8 mouse cellular contexts compared by ENCODE assay signal in the genomic region with DNA sequence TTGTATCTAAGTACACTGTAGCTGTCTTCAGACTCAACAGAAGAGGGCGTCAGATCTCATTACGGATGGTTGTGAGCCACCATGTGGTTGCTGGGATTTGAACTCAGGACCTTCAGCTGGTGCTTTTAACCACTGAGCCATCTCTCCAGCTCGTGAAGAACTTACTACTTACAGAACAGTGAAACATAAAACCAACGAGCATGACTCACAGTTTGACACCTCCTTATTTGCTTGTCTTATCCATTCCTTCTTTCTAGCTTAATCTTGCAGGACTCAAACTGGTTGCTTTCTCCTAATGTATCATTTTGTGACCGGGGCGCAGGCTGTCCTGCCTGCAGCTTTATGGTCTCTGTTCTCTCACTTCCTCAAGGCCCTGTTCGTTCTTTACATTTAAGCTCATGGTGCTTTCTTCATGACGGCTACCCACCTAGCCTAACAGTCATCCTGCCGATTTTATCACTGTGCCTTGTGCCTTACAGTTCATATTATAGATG. TPM values are rescaled to one million over a fixed set of nuclear protein-coding genes. Genes with fewer than 3 reads are reported as not detected.
DNase-seq lines count a peak whose midpoint lies in the region; ATAC-seq and TF ChIP-seq lines count a peak whose summit lies in the region.

No protein-coding gene starts in this region.

- no peaks in the 10 kb centered on the region for H3K27me3 ChIP-seq in kidney, postnatal 0 days (ENCODE audit: insufficient read depth, low read length)
- no peaks in the 10 kb centered on the region for H3K27me3 ChIP-seq in MEL (ENCODE audit: control insufficient read depth in 1 of 2, insufficient read depth in 2 of 2, low read length in 2 of 2)
- no peaks in the 10 kb centered on the region for H3K27me3 ChIP-seq in forebrain, embryonic 15.5 days
- H3K27me3 ChIP-seq in midbrain, embryonic 13.5 days, result no peaks in the 10 kb centered on the region

- 57% methylated on average over 9 of the region's 9 CpGs for WGBS in kidney, postnatal 0 days
- WGBS in forebrain, embryonic 15.5 days, result 80% methylated on average over 9 of the region's 9 CpGs
- 80% methylated on average over 9 of the region's 9 CpGs for WGBS in midbrain, embryonic 13.5 days

- H3K9ac ChIP-seq in kidney, postnatal 0 days (ENCODE audit: low read depth, low read length), result no peak overlapping the region
- peak overlapping the region; percentile 71 for H3K9ac ChIP-seq in MEL (ENCODE audit: control insufficient read depth, low read depth, low read length, poor library complexity, severe bottlenecking)
- H3K9ac ChIP-seq in forebrain, embryonic 15.5 days (replicated peaks), result peak overlapping the region; percentile 53
- H3K9ac ChIP-seq in midbrain, embryonic 13.5 days (replicated peaks), result no peak overlapping the region

- no peaks in the 10 kb centered on the region for H3K36me3 ChIP-seq in kidney, postnatal 0 days (ENCODE audit: insufficient read depth, low read length)
- peaks cover 0 to 10% of the 10 kb centered on the region in 2 experiments; a peak in 2 of 4 replicates for H3K36me3 ChIP-seq in MEL (ENCODE audit: control insufficient read depth in 1 of 2, insufficient read depth in 2 of 2, low read length in 2 of 2)
- H3K36me3 ChIP-seq in forebrain, embryonic 15.5 days, result no peaks in the 10 kb centered on the region
- H3K36me3 ChIP-seq in midbrain, embryonic 13.5 days, result no peaks in the 10 kb centered on the region

- peak in 1 of 2 experiments; percentile 62; a peak in 2 of 4 replicates for TF ChIP-seq POLR2A in MEL (IDR thresholded peaks at IDR 0.05; ENCODE audit: control insufficient read depth in 1 of 2, insufficient read depth in 1 of 2, low read depth in 1 of 2, low read length in 2 of 2, poor library complexity in 1 of 2)

- peak; percentile 22; the same call in 1 of the 2 replicates for TF ChIP-seq CTCF in kidney, postnatal 0 days (IDR thresholded peaks at IDR 0.05; ENCODE audit: low read depth)
- TF ChIP-seq CTCF in MEL (IDR thresholded peaks at IDR 0.05 in 2 of 3, conservative IDR thresholded peaks at IDR 0.05 in 1 of 3; ENCODE audit: control insufficient read depth in 1 of 3, insufficient read depth in 1 of 3, low read depth in 2 of 3, low read length in 3 of 3, poor library complexity in 1 of 3, severe bottlenecking in 1 of 3), result peak in 2 of 3 experiments; percentile 1 to 37; a peak in 2 of 6 replicates

- H3K4me2 ChIP-seq in kidney, postnatal 0 days (ENCODE audit: low read length), result peak overlapping the region; percentile 70; the same call in 1 of the 2 replicates
- H3K4me2 ChIP-seq in forebrain, embryonic 15.5 days (replicated peaks), result 0 out of 2 replicates have a peak overlapping the region, but pooled peaks have one; percentile 75
- peak overlapping the region; percentile 79; the same call in 1 of the 2 replicates for H3K4me2 ChIP-seq in midbrain, embryonic 13.5 days (replicated peaks)

- DNase-seq in kidney, postnatal 0 days (ENCODE audit: low spot score), result no peak
- DNase-seq in kidney, adult 18-20 months, result no peak
- peak; percentile 90 for DNase-seq in MEL (ENCODE audit: low read depth, low spot score)
- DNase-seq in adrenal gland, postnatal 10 days, result no peak
- no peak for DNase-seq in layer of hippocampus, adult 9-10 months (ENCODE audit: low spot score)
- no peak for DNase-seq in right cerebral cortex, postnatal 36 days (ENCODE audit: low spot score in 2 of 2)

- H3K27ac ChIP-seq in kidney, postnatal 0 days, result no peak overlapping the region
- peak overlapping the region; percentile 94 for H3K27ac ChIP-seq in MEL (ENCODE audit: control insufficient read depth, low read depth, low read length)
- H3K27ac ChIP-seq in forebrain, embryonic 15.5 days (replicated peaks), result peak overlapping the region; percentile 99
- no peak overlapping the region for H3K27ac ChIP-seq in midbrain, embryonic 13.5 days

- no peak for ATAC-seq in kidney, postnatal 0 days (replicated peaks; ENCODE audit: low FRiP score, low read depth)
- ATAC-seq in forebrain, embryonic 15.5 days (replicated peaks), result no peak
- no peak for ATAC-seq in midbrain, embryonic 13.5 days

- H3K4me3 ChIP-seq in kidney, postnatal 0 days (replicated peaks; ENCODE audit: low read depth, low read length), result no peak overlapping the region
- peak overlapping the region; percentile 49 to 53 for H3K4me3 ChIP-seq in MEL (ENCODE audit: control insufficient read depth in 1 of 2, insufficient read depth in 1 of 2, low read depth in 2 of 2, low read length in 2 of 2)
- 0 out of 2 replicates have a peak overlapping the region, but pooled peaks have one; percentile 92 for H3K4me3 ChIP-seq in forebrain, embryonic 15.5 days
- H3K4me3 ChIP-seq in midbrain, embryonic 13.5 days (replicated peaks), result no peak overlapping the region

- TF ChIP-seq EP300 in MEL (IDR thresholded peaks at IDR 0.05; ENCODE audit: low read depth in 1 of 2, low read length in 2 of 2), result no peak

- H3K9me3 ChIP-seq in kidney, postnatal 0 days (replicated peaks; ENCODE audit: low read length), result no peaks in the 10 kb centered on the region
- no peaks in the 10 kb centered on the region for H3K9me3 ChIP-seq in MEL (replicated peaks; ENCODE audit: insufficient read depth, low read length)
- H3K9me3 ChIP-seq in forebrain, embryonic 15.5 days, result no peaks in the 10 kb centered on the region
- no peaks in the 10 kb centered on the region for H3K9me3 ChIP-seq in midbrain, embryonic 13.5 days

- H3K79me2 ChIP-seq in MEL (ENCODE audit: control insufficient read depth, insufficient read depth, low read length, poor library complexity), result peaks cover 6% of the 10 kb centered on the region; the same call in 1 of the 2 replicates

- H3K4me1 ChIP-seq in kidney, postnatal 0 days (replicated peaks; ENCODE audit: insufficient read depth, low read length), result peaks cover 4% of the 10 kb centered on the region; the same call in 1 of the 2 replicates
- peaks cover 0 to 6% of the 10 kb centered on the region in 2 experiments; a peak in 2 of 4 replicates for H3K4me1 ChIP-seq in MEL (ENCODE audit: control insufficient read depth in 1 of 2, insufficient read depth in 2 of 2, low read length in 2 of 2)
- H3K4me1 ChIP-seq in forebrain, embryonic 15.5 days, result peaks cover 29% of the 10 kb centered on the region
- H3K4me1 ChIP-seq in midbrain, embryonic 13.5 days (replicated peaks), result peaks cover 25% of the 10 kb centered on the region

- no peak for TF ChIP-seq RAD21 in MEL (IDR thresholded peaks at IDR 0.05; ENCODE audit: low read depth, low read length)

TF ChIP-seq in MEL, 35 proteins besides CTCF, POLR2A, EP300 and RAD21:
- TF ChIP-seq BHLHE40 (IDR thresholded peaks at IDR 0.05; ENCODE audit: borderline replicate concordance, low read depth, low read length) (peak; percentile 35; the same call in 1 of the 2 replicates), KAT2A (conservative IDR thresholded peaks at IDR 0.05; ENCODE audit: low read depth, low read length) (no peak), SIN3A (IDR thresholded peaks at IDR 0.05; ENCODE audit: low read length) (peak; percentile 61; the same call in 1 of the 2 replicates), ETS1 (IDR thresholded peaks at IDR 0.05; ENCODE audit: low read depth, low read length) (peak; percentile 57; the same call in 1 of the 2 replicates), TBP (IDR thresholded peaks at IDR 0.05; ENCODE audit: low read depth, low read length) (peak; percentile 70; the same call in 1 of the 2 replicates), ZMIZ1 (IDR thresholded peaks at IDR 0.05; ENCODE audit: low read depth, low read length) (peak; percentile 81; the same call in 1 of the 2 replicates), ZC3H11A (IDR thresholded peaks at IDR 0.05; ENCODE audit: low read depth, low read length) (no peak), MAZ (IDR thresholded peaks at IDR 0.05; ENCODE audit: low read depth, low read length) (0 out of 2 replicates have a peak, but pooled peaks have one; percentile 48), GATA1 (IDR thresholded peaks at IDR 0.05; ENCODE audit: low read depth, low read length) (peak; percentile 50), JUND (IDR thresholded peaks at IDR 0.05; ENCODE audit: low read depth, low read length) (peak; percentile 78; the same call in 1 of the 2 replicates), RCOR1 (IDR thresholded peaks at IDR 0.05; ENCODE audit: low read depth, low read length) (no peak), TCF12 (IDR thresholded peaks at IDR 0.05; ENCODE audit: low read depth, low read length) (no peak), E2F4 (IDR thresholded peaks at IDR 0.05; ENCODE audit: borderline replicate concordance, low read depth, low read length) (0 out of 2 replicates have a peak, but pooled peaks have one; percentile 3), MXI1 (IDR thresholded peaks at IDR 0.05; ENCODE audit: low read depth, low read length) (peak; percentile 39; the same call in 1 of the 2 replicates), CHD1 (IDR thresholded peaks at IDR 0.05; ENCODE audit: low read depth, low read length) (no peak; the same call in 1 of the 2 replicates), NELFE (IDR thresholded peaks at IDR 0.05; ENCODE audit: low read depth, low read length) (peak; percentile 72), MYC (IDR thresholded peaks at IDR 0.05; ENCODE audit: low read depth, low read length) (peak; percentile 42; the same call in 1 of the 2 replicates), HCFC1 (IDR thresholded peaks at IDR 0.05; ENCODE audit: low read depth, low read length) (peak; percentile 50; the same call in 1 of the 2 replicates)

RNA-seq across cellular contexts. Expression of a gene that starts 8.1 kb away (rescaled TPM):
- polyA plus RNA-seq in kidney, postnatal 0 days (2015; fragmentation: Nextera tagmentation; extraction: Ambion mirVana), result 7.2 and 7.3 TPM in 2 replicates
- 2.8 and 4.8 TPM in 2 replicates for total RNA-seq in MEL (2012; rRNA removed)
- polyA plus RNA-seq in MEL (2012; ENCODE audit: insufficient read depth in 1 of 2, insufficient read length in 2 of 2, low read depth in 1 of 2, low replicate concordance in 2 of 2, missing spikeins in 1 of 2), result 1 to 10 TPM in 1 of 2 experiments, not detected in 1; 8.2 TPM
- 18.9 and 19.7 TPM in 2 replicates for polyA plus RNA-seq in forebrain, embryonic 15.5 days (2015; fragmentation: Nextera tagmentation; extraction: Ambion mirVana)
- polyA plus RNA-seq in midbrain, embryonic 13.5 days (2015; fragmentation: Nextera tagmentation; extraction: Ambion mirVana), result 8.1 and 10.3 TPM in 2 replicates
- 10 to 100 TPM; 11.9 to 12.9 TPM for total RNA-seq in adrenal gland, postnatal 10 days (2021)

RNA-seq across cellular contexts. Expression of a gene that starts 45.5 kb away (rescaled TPM):
- polyA plus RNA-seq in kidney, postnatal 0 days (2015; fragmentation: Nextera tagmentation; extraction: Ambion mirVana), result 44.1 and 46.9 TPM in 2 replicates
- total RNA-seq in MEL (2012; rRNA removed), result 84.7 and 102 TPM in 2 replicates
- 10 to 100 TPM in 1 of 2 experiments, not detected in 1; 81.2 TPM for polyA plus RNA-seq in MEL (2012; ENCODE audit: insufficient read depth in 1 of 2, insufficient read length in 2 of 2, low read depth in 1 of 2, low replicate concordance in 2 of 2, missing spikeins in 1 of 2)
- polyA plus RNA-seq in forebrain, embryonic 15.5 days (2015; fragmentation: Nextera tagmentation; extraction: Ambion mirVana), result 41.8 and 43.2 TPM in 2 replicates
- 40.4 and 40.8 TPM in 2 replicates for polyA plus RNA-seq in midbrain, embryonic 13.5 days (2015; fragmentation: Nextera tagmentation; extraction: Ambion mirVana)
- total RNA-seq in adrenal gland, postnatal 10 days (2021), result 10 to 100 TPM; 30.2 to 31.8 TPM

Comparison
In these comparisons a context has a peak if more than half of its experiments do, and no peak if none do; other contexts are left out.
1. H3K27ac ChIP-seq: peak in MEL (single experiment) and forebrain, embryonic 15.5 days (single experiment); none in kidney, postnatal 0 days (single experiment) and midbrain, embryonic 13.5 days (single experiment).
2. H3K4me3 ChIP-seq: peak in MEL (2 of 2) and forebrain, embryonic 15.5 days (single experiment); none in kidney, postnatal 0 days (single experiment) and midbrain, embryonic 13.5 days (single experiment).
3. H3K9ac ChIP-seq: peak in MEL (single experiment) and forebrain, embryonic 15.5 days (single experiment); none in kidney, postnatal 0 days (single experiment) and midbrain, embryonic 13.5 days (single experiment).
4. Peak in every context shown above with its lines, with median percentiles within 50 percentile points of each other: H3K4me2 ChIP-seq.